Mouse (Mus musculus) cerebellum, adult 11 months (tissue): ENCODE data around the gene Grb10.

Experiments used
- DNase-seq: peaks from one replicate; pipeline ENCODE4 v3.0.0; 2022

The Grb10 gene

DNA sequence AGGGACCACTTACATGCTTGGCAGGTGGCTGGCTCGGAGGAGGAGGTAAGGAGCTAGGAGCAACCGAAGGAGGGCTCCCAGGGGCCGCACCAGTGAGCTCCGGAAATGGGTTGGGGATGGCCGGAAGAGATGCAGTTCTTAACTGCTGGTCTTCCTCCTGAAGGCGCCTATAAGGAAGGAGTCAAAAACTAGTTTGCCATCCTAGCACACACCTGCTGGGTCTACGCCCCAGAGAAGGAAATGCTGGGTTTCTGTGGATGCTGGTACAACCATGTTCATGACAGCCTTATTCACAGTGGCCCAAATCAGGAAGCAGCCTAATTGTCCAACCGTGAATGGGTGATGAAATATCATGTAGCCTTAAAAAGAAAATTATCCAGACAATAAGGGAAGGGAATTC is 71.0 kb downstream of the Grb10 start:
- DNase-seq, result no peak

GRCm38 (mm10) chr11:11966220-11966619 is 72.3 kb downstream of the Grb10 start:
- DNase-seq, result no peak

DNA sequence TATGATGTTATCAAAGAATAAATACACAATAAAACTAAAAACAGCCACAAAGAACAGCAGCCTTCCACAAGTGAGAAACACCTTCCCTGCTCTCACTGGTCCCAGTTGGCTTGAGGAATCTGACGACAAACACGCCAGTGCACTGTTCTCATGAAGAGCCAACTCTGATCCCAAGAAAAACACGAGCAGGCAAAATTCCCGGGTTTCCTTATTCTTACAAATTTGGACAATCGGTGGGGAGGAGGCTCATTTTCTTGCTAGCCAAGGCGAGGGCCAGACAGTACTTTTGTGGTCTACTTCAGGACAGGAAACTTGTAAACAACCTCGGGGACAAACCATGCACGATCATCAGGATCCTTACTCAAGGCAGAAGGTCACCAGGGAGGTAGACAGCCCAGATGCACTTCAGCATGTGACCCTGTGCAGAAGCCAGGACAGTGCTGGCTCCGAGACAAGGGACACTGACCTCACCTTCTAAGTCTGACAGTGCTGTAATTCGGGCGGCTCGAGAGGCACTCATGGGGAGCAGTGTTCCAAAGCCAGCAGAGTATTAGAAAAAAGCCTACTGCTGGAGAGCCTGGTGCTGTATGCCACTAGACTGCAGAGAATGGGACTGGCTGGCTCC is 72.9 kb downstream of the Grb10 start:
- no peak for DNase-seq

GRCm38 (mm10) chr11:11964729-11965128 is 73.8 kb downstream of the Grb10 start:
- DNase-seq, result no peak

GRCm38 (mm10) chr11:11963587-11963986 is 74.9 kb downstream of the Grb10 start:
- no peak for DNase-seq

DNA sequence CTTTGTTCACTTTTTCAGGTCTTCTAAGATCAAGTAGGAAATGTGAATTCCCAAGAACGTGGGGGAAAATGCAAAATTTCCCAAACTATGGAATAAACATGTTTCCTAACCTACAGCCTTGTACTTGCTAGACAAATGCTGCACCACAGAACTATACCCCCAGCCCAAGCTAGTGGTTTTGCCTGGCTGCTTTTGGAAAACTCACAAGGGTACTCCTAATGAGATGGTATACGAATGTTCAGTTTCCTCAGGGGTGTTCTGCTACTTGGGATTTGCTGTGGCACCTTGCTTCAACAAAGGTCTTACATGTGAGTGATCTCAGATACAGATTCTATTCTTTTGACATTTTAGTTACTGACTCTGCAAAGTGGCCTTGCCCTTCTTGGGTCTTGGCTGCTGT is 75.4 kb downstream of the Grb10 start:
- no peak for DNase-seq

GRCm38 (mm10) chr11:11962629-11962954 is 75.9 kb downstream of the Grb10 start:
- DNase-seq, result no peak

DNA sequence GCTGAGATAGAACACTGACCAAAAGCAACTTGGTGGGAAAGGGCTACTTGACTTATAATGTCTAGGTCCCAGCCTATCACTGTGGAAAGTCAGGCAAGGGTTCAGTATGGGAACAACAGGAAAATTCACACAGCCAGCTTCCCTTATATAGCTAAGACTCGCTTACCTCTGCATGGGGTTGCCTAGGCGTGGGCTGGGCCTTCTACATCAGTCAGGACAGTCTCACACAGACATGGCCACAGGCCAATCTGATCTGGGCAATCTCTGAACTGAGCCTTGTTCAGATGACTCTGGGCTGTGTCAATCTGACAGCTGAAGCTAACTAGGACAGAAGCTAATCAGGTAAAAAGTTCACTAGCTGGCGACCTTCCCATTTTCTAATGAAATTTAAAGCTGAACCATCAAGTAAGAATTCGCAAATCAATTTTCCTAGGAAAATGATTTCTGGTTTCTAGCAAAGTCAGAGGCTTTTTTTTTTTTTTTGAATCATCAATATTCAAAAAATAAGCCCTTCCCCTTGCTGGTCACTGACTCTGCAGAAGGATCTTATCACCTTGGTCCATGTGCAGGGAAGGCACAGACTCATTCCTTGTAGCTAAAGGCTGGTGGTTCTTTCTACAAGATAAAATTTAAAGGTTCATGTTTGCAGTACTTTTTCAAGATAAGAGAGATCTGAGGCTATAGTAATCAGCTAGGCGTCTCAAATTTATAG is 76.4 kb downstream of the Grb10 start:
- DNase-seq, result no peak

DNA sequence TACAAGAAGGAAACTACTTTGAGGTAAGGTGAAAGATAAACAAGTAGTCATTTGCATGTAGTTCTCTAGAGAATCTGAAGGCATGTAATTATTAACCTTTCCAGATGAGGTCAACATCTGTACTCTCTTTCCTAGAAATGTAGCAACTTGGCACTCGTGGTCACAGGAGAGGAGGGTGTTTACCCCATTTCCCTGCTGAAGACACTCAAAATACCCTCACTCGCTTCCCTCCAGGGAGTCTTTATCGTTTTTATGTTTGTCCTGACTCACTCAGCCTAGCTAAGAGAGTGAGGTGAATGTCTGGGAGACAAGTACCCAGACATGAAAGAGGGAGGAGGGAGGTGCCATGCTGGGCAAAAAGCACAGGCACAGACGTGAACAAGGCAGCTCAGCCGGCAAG is 77.6 kb downstream of the Grb10 start:
- DNase-seq, result no peak

GRCm38 (mm10) chr11:11960227-11960626 is 78.3 kb downstream of the Grb10 start:
- DNase-seq, result no peak

GRCm38 (mm10) chr11:11958479-11958878 is 80.0 kb downstream of the Grb10 start:
- DNase-seq, result no peak

DNA sequence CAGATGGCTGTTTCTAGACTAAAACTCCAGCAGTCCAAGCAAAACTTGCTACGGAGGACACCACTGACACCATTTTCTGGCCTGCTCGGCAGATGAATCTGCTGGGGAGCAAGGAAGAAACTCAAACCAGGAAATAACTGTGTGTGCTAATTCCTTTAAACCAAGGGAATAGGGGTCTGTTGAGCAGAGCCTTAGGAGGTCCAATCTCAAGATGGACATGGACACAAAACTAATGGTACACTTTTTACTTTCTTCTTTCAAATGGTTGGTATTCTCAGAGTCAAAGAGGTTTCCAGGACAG is 80.5 kb downstream of the Grb10 start:
- no peak for DNase-seq

- DNase-seq, result no peak
Observed at GRCm38 (mm10) chr11:11957211-11958060, 81.0 kb downstream of the Grb10 start.

GRCm38 (mm10) chr11:11955783-11956182 is 82.7 kb downstream of the Grb10 start:
- DNase-seq, result no peak

DNA sequence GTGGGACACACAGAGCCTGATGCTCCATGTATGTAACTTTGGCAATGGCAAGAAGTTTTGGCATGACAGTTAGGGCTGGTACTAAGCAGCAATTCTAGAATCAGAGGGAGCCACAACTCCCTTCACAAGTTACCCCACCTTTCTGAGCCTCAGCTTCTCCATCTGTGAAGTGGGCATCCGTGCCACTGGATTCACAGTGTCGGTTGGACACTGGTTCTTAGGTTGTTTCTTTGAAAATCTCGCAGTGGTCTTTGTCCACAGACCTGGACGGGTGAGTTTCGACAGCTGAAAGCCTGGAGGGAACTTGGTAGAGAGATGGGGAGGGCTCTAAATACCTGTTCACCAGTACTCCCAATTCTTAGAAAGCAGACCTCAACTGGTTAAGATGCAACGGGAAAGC is 83.9 kb downstream of the Grb10 start:
- no peak for DNase-seq

GRCm38 (mm10) chr11:11954115-11954438 is 84.4 kb downstream of the Grb10 start:
- no peak for DNase-seq

GRCm38 (mm10) chr11:11953364-11954114 is 84.9 kb downstream of the Grb10 start:
- DNase-seq, result no peak

DNA sequence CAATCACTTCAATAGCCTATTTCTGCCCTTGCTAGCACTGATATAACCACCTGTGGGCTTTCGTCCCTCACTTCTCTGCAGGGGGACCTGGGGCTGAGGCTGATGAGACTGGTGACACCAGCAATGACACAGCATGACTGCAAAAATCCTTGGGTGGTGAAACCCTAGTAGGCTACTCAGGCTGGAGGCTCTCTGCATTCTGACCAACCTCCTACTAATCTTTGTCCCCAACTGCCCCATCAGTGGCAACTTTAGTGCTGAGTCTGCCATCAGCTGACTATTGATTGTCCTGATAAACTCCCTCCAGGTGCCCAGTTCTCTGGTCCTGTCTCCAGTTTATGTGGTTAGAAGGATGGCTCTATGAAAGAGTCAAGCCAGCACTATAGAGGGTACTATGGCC is 85.9 kb downstream of the Grb10 start:
- no peak for DNase-seq

DNA sequence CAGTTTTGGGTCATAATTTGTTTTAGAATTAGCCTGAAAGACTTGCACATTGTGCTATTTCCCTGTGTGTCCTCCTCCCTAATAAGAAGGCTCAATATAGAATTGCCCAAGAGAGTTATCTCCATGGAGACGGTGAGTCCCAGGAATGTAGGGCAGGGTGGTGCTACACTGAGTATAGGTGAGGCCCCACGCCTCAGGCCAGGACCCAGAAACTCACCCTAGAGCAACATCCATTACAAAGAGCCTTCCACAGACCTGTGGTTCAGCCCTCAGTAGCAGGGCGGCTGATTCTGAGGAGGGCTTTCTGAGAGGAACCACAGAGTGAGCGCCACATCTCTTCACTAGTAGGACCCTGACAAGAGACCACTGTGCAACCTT is 89.5 kb downstream of the Grb10 start:
- DNase-seq, result no peak

DNA sequence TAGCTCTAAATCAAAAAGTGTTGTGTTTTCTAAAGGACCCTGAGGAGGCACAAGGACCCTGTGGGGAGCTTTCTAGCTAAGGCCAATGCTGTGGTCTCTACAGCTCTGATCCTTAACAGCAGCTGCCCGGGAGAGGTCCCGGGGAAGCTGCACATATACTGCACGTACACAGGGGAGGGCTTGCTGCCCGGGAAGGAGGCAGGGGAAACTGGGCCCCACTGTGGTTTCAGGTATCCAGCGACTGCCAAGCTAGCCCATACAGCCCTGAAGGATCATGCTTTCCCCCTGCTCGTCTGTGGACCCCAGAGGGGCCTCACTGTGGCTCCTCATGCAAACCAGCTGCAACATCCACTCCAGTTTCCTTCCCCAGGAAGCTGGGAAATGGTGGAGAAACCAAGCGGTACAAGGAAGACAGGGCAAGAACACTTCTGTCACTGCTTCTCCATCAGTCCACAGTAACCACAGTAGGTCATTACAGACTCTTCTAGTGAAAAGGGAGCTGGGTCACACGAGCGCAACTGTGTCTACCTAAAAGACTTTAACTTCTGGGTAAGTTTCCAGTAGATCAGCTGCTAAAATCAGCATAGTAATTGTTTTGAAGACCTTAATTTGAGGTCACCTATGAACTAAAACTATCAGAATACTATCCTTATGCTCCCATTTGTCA is 90.0 kb downstream of the Grb10 start:
- no peak for DNase-seq

GRCm38 (mm10) chr11:11947857-11948256 is 90.6 kb downstream of the Grb10 start:
- DNase-seq, result no peak

DNA sequence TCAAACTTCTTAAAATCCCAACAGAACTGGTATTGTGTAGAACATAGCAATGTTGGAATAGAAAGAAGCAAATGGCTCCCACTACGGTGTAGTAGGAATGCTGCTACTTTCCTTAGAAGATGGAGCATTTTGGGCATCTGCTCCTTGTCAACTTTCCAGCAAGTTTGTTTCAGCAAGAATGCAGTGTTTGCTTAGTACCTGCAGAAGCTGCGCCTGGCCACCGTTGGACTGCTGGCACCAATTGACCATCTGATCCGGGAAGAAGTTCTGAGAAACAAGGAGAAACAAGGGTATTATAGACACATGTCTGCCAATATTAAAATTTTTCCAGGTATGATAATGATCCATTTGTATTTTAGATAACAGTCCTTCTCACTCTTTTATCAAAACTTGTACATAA is 92.7 kb downstream of the Grb10 start:
- no peak for DNase-seq

DNA sequence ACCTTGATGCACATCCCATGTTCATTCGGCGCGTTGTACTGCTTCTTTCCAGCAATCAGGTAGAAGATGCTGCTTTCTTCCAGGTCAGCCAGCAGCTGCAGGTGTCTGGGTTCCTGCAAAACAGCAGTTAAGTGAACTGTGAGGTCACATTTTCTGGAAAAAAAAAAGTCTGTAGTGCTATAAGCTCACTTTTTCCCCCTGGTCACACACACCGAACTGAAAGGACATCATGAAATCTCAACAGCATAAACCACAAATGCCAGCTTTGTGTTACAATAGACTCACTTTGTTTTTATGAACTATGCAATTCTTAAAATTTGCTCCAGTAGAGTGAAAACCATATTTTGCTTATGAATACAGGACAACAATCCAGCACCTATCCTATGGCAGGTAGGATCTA is 93.7 kb downstream of the Grb10 start:
- no peak for DNase-seq

DNA sequence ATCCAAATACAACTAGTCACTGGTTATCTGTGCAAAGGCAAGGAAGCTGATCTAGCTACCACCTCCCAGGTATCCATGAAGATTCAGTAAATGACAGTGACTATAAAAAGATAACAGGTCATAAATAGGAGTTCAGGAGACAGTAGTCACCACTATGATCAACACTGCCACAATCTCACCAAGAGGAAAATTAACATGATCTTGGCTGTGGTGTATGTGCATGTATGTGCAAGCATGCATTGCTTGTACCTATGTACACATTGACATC is 94.5 kb downstream of the Grb10 start:
- no peak for DNase-seq
